Mouse (Mus musculus): ENCODE measurements around the gene Acvr1.

The Acvr1 gene

DNA sequence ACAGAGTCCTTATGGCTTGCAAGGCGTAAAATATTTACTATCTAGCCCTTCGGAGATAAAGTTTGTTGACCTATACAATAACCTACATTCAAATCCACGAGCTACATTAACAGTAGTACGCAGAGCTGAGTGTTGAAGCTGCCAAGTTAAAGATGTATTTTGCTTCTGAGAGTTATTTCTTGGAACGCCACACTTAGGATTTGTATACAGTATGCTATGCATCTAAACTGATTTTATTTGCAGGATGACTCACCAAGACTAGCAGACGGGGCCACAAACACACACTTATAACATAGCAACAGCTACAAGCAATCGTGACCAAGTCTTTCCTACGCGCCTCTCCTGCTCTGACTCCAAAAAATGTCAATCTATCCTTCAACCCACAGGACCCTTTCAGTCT, 46.2 kb downstream of the Acvr1 start:
- DNase-seq (ENCODE audit: low spot score): no peak

DNA sequence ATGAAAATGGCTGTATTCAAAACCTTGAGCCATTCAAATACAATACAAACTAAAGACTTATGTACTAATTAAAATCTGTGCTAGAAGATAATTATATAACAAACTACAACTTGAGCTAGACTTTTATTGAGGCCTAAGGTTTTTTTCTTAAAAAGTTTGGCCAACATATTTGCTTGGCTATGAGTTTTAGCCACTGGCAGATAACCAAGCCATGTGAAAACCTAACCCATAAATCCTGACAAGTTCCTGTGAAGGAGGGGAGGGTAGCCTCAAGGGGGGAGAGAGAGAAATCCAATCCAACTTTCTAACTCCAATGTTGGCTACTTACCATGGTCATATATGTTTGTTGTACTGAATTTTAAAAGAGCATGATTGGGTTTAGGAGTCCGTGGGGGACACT, 48.4 kb downstream of the Acvr1 start:
- no peak for DNase-seq (ENCODE audit: low spot score)

DNA sequence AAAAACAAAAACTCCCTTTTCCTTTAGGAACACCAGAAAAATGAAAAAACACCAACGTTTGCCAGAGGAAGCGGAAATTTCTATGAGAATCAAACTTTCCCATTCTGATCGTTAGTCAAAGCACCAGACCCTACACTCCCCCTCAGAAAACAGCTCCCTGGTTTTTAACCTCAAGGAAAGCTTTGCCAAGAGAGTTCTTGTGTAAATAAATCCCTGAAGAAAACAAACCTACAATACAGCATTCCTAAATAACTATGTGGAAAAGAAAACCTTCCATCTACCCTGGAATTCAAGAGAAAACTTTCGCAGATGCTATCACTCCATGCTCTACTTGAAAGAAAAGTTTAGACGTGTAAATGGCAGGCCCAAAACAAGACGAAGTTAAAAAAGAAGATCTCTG, 50.0 kb downstream of the Acvr1 start:
- no peak for DNase-seq (ENCODE audit: low spot score)

DNA sequence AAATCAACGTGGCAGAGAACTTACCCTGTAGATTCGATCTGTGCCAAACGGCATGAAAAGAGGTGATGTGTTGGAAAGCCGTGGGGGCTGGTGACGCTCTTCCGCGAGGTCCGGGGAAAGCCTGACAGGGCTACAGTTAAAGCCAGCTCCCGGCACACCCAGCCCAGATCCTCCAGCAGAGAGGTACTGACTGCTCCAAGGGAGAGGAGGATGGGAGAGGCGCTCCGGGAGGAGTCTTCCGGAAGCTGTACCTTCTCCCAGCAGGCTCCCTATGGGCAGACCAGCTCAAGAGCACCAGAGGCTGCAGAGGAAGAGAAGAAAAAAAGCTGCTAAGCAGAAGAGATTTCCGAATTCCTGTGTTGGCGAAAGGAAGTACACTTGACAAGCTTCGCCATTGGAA, 51.0 kb downstream of the Acvr1 start:
- no peak for DNase-seq (ENCODE audit: low spot score)

DNA sequence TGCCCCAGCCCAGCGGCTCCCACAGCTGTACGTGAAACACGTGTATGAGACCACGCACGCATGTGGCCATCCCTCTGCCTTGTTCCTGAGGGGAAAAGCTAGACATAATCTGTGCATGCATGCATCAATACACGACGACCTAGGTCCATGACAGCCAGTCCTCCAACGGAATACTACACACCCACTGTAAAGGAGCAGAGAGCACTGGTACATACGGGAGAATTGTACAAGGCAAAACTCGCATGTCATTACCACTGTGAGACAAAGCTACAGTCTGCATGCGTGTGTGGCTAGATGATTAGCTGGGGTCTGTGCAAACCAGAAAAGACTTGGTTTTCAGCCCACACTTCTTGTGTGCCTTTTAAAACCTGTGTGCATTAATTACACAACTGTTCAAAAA, 52.5 kb downstream of the Acvr1 start:
- DNase-seq (ENCODE audit: low spot score): no peak

DNA sequence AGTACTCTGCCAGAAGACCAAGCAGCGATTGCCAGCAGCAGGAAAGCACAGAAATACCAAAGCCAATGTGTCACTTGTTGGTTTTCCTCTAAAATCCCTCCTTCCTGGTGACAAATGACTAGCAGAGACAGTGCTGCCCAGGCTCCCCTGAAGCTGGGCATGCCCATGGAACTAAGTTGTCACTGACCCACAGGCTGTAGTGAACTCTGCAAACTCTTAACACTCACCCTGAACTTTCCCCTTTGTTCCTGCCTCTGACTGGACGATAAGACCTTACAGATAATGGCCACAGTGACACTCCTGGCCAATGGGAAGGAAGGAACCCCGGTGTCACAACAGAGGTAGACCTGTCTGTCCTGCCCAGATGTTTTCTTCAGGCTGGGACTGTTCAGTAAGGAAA, 53.7 kb downstream of the Acvr1 start:
- no peak for DNase-seq (ENCODE audit: low spot score)

DNA sequence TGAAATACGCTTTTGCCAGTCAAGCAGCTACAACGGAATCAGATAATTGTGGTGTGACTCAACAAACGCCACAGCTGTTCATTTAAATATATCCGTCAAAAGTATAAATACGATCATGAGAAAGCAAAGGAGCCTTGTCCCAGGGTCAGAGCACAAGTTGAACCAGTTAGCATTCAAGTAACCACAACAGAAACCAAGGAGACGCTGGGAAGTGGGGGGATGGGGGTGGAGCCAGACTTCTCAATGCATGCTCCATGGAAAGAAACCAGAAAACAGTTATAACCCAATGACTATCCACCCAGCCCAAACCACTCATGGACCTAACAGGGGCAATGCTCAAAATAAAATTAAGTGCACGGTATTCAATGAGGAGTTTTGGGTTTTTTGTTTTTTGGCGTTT, 56.8 kb downstream of the Acvr1 start:
- DNase-seq (ENCODE audit: low spot score): no peak

DNA sequence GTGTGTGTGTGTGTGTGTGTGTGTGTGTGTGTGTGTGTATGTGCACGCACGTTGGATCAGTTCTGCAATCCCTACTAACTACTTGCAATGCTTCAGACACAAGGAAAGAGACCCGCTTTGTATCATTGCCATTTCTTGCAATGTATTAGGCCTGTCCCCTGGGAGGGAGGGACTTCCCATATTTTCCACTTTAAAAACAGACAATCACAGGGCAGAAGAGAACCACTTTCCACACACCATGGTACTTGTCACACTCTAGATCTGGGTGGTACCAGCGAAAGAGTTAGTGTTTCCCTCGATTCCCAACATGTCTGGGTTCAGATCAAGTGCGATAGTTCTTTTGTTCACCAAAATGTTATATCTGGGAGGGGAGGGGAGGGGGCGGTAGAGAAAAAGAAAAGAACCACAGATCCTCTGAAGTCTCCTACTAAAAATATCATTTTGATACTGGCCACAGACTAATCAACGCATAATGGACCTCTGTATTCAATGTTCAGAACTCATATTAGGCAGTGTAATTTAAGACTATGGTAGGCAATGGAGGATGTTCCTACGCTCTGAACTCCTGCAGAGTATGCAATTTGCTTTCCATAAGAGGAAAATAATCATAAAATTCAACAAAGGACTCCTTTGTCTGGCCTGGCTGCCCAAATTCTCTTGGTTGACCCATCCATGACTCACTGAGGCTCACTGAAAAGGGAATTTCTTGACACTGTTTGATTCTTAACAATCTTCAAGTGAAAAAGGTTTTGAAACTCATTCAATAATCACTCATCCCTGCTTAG, 61.5 kb downstream of the Acvr1 start:
- DNase-seq (ENCODE audit: low spot score): no peak

DNA sequence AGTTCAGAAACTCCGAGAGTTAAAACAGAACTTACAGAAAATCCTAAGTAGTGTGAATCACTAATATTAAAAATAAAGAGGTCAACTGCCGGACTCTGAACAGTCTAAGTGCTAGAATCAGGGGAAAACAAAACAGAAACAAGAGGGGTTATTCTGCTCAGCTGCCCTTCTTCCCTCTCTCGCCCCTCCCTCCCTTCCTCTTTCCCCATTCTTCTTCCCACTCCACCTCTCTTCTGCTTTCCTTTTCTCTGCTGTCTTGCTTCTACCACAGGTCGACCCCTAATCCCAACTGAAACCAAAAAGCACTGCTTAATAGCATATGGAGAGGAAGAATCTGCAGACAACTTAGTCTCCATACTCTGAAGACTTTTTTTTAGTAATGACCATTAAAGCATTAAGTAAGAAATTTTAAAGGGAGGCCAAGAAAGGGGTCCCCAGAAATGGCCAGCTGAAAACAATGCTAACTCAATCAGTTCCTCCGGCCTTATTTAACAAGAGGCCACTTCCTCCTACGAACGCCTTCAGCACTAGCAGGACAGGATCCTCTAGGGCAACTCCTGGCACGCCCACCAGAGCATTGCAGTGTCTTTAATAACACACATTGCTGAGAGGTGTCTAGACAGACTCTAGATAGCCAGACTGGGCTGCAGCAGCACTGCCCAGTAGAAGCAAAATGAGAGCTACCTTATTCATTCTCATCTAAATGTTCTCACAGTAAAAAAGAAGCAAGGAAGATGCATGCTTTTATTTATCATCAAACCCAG, 70.1 kb downstream of the Acvr1 start:
- no peak for DNase-seq (ENCODE audit: low spot score)

DNA sequence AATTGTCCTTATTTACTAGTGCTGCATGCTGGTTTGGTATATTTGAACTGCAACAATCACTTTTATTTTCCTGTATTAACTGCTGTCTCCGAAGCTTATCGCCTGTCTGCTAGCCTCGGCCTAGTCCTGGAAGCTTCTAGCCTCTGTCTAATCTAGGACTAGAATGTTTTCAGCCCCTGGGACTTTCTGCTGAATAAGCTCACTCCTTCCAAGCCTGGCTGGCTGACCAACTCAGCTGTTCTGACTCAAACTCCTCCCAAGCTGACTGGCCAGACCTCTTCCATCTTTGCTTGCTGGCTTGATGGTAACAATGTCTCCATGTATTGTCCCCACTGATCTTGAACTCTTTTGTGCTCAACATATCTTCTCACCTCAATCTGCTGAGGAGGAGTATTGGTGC, 71.7 kb downstream of the Acvr1 start:
- DNase-seq (ENCODE audit: low spot score): no peak

DNA sequence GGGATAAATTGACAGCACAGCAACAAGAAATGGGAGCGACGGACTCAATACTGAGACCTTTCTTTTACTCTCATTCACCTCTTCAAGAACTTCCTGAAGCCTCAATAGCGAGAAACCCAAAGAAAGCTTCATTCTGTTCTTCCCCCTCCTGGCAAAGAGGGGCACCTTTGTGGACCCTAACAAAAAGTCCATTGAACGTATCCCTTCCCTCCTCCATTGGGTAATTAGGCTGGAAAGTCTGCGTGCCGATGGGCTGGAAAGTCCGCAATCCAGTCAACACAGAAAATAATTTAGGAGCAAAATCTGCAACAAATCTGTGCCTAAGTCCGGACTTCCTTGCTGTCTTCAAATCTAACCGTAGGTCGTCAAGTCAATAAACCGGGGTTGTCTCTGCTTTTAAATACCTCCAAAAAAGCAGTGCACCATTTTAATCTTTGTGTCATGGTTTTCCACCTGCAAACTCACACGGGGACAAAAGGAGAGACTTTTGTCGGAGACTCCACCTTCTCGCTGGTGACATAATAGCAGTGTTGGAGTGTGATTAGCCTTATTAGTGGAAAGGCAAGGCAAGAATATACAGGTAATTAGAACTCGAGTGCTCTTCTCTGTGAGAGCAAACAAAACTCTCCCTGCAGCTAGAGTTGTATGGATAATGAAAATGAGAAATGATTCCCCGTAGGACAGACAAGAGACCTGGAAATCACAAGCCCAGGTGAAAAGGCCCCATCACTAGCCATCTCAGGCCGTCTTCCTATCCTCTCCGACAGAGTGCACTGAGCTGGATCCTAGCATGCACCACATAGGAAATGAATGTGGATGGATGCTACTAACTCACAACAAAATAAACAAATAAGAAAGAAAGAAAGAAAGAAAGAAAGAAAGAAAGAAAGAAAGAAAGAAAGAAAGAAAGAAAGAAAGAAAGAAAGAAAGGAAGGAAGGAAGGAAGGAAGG, 73.0 kb downstream of the Acvr1 start:
- DNase-seq (ENCODE audit: low spot score): no peak

DNA sequence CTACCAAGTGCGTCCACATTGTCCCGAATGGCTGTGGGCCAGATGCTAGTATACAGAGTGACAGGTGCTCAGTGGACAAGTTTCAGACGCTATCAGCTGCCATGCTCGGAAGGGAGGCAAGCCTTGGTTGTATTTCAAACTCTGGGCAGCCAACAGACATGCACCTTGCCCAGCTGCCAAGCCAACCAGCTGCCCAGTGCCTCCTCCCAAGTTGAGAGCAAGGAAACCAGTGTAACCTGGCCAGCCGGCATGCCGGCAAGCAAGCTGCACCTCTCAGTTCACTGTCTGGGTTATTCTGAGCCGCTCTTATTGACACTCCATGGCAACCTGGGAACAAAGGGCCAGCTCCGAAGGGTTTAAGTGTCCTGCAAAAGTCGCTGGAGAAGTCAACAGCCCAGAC, 77.7 kb downstream of the Acvr1 start:
- DNase-seq (ENCODE audit: low spot score): no peak

DNA sequence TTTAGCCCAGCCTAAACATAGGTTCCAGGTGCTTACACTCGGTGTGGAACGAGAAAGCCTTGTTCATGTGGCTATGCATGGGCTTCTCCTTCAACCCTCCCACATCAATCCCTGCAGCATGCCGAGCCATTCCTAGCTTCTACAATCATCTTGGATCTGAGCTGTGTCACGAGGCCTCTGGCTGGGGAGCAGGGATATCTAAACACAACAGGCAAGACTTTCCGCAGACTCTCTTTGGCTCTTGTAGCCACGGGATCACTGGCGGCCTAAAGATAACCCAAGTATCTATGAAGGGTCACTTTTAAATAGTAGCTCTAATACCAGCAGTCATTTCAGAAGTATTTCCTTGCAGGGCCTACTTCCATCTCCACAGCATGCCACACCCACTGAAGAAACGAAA, 78.6 kb downstream of the Acvr1 start:
- DNase-seq (ENCODE audit: low spot score): no peak

DNA sequence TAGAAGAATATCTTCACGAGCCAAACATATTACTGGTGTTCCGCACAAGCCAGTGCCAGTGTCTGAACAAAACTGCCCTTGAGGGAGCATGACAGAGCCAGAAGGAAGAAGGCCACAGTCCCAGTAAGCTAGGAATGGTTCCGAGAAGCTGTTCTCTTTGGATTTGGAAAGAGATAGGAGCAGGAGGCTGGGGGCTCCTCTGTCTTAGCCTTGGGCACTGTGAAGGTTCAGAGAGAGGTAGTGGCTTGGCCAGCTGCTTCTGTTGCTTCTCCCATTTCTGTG, 79.7 kb downstream of the Acvr1 start:
- DNase-seq (ENCODE audit: low spot score): no peak

DNA sequence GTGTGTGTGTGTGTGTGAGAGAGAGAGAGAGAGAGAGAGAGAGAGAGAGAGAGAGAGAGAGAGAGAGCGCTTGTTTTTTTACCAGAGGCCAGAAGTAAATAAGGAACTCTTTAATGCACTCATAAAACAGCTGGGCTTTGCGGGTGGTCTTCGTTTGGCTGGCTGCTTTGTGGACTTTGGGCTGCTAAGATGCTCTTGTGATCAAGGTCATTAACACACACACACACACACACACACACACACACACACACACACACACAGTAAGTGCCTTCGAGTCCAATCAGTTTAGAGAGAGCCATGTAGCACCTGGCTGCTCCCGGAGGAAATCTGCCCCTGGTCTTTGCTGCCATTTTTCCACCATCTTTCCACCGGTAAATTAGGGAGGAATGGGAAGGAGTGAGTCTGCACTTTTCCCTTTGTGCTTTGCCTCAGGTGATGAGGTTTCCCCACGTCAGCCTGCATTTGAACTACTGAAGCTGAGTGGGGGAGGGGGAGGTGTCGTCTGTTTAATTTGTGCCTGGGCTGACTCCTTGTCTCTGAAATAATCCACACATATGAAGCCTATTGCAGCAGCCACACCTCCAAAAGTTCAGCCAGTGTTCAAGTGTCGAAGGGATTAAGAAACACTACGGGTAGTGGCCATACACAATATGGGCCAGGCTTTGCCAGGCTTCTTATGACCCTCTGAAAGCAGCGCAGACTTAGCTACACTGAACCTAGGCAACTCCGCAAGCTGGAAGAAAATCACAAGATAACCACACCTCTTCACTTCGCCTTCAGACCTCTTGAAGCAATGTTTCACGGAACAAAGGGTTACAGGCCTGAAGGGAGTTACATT, 80.3 kb downstream of the Acvr1 start:
- DNase-seq (ENCODE audit: low spot score): no peak

DNA sequence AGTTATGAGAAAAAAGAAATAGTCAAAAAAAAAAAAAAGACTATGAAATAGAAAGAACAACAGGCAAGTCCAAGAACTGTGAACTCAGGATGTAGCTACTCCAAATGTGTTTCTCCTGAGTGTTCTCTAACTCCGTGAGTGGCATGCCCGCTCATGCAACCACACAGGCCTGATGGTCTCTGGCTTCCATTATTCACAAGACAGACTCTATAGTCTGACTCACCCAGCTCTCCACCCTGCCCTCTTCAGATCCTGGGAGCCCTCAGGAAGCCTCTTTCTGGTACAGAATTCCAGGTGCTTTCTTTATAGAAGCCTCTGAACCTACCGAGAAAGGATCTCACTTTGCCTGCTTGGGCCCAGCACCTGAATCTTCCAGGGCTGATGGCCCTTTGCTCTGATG, 81.3 kb downstream of the Acvr1 start:
- DNase-seq (ENCODE audit: low spot score): no peak

DNA sequence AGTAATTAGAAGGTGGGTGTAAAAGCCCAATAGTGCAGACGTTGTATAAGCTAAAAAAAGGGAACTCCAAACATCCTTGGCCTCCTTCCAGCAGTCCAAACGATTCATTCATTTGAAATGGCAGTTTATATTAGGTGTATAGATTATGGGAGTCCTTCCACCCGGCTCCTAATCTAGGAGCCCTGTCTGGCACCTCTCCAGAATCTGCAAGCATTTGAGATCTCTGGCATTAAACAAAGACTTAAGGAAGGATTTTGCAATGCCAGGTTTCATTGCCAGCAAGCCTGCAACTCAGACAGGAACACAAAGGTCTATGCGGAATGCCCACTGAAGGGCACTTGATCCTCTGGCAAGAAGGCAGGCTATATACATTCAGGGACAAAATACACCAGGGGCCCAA, 81.8 kb downstream of the Acvr1 start:
- DNase-seq (ENCODE audit: low spot score): no peak

DNA sequence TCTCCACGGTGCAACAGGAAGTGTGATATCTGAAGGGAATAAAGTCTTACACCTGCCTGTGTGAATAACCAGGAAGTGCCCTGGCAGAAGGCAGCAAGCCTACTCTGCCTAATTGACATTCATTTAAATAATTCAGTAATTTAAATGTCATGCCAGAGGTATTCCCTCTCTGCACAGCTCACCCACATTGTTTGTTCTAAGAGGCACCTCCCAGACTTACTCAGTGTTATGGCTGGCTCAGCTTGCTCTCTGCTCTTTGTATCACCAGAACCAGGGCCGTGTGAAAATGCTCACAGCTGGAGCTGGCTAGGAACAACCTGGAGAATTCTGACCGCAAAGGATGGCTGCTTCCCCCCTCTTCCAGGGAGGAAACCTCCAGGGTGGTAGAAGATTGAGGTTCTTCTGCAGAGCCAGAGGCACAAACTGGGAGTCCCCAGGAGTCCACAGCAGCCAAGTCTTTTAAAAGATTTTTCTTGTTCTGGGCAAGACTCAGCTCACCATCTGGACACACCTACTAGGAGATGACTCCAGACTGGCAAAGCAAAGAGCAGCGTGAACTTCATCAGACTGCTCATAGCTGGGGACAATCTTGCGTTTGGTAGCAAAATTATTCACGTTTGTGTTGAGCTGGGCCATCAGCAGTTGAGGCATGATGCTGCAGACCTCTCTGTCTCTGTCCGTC, 82.5 kb downstream of the Acvr1 start:
- DNase-seq (ENCODE audit: low spot score): no peak

DNA sequence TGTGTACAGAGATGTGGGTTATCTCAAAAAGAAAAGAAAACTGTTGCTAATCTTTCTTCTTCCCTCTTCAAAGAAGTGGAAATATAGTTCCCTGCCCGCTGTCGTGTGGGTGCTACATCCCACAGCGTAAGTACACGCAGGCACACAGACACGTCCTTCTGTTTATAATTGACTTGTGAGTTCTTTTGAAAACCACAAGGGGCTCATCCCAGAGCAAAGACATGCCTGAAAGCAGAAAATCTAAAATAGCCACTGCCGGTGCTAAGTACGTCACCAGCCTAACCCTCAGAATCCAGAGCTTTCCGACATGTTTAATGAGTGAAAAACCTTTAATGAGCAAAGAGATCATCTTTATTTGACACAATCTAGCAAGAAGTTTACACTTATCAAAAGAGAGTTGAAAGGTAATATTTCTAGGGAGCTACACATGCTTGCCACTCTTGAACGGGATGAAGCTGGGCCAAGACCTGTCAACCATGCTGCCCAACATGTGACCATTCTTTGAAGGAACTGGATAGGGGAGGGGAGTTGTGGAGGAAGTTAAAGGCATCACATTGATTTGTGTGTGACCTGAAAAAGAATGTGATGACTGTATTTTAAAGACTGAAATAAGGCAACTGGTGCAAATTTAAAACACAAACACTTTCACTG, 85.4 kb downstream of the Acvr1 start:
- DNase-seq (ENCODE audit: low spot score): no peak

DNA sequence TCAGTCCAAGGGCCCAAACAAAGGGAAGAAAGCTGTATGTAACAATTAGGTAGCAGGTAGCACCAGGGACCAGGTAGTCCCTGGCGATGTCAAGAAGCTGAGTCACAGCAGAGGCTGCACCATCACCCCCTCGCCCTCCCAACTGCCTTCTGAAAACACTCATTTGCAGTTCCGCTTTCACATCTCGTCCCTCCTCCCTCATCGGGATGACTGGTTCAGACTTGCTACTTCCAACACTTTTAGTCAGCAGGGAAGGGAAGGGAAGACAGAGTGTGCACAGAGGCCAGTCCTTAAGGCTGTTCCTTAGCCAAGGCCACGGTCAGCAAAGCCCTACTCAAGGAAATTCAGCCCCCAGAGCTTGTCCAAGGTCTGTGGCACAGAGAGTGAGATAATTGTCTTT, 86.2 kb downstream of the Acvr1 start:
- DNase-seq (ENCODE audit: low spot score): no peak

DNA sequence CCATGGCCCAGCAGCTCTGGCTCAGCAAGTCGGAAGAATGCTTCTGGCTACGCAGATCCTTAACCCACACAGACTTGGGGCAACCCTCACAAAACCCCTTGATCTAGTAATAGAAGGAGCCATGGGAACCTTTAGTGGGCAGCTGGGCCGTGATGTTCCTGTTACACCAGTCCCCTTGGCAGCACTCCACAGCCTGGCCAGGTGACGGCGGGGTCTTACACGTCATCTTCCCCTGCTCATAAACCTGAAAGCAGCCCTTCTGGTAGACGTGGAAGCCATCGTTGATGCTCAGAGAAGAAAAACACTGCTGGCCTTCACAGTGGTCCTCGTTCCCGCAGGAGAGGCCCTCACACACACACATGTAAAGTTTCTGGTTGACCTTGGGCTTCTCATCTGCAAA, 87.4 kb downstream of the Acvr1 start:
- DNase-seq (ENCODE audit: low spot score): no peak
